Mouse (Mus musculus) bone marrow macrophage, adult 2 months (primary cell): ENCODE results near the gene Dennd5b. TPM values are rescaled to one million over a fixed set of nuclear protein-coding genes. Genes with fewer than 3 reads are reported as not detected.
A peak's percentile ranks its signal among the peaks of the same experiment; 100 is the strongest.
"Not testable (repeated sequence)": the region's sequence is repeated elsewhere in the genome, so short reads cannot be mapped to it uniquely, and the experiment has no call there.

Source experiments
- H3K27ac ChIP-seq: 2 replicates; pipeline ENCODE4 v1.5.1; 2012; ENCODE audit warnings: low read depth, low read length; ENCODE audit not compliant: insufficient read depth
- H3K4me1 ChIP-seq: 2 replicates; pipeline ENCODE4 v1.6.1; 2012; ENCODE audit warnings: low read length; ENCODE audit not compliant: control insufficient read depth, insufficient read depth
- H3K4me3 ChIP-seq: 2 replicates; pipeline ENCODE4 v1.5.1; 2012; ENCODE audit warnings: mild to moderate bottlenecking, low read length, moderate library complexity; ENCODE audit not compliant: insufficient read depth
- CTCF ChIP-seq: IDR thresholded peaks from 2 replicates; pipeline ENCODE4 v1.5.1; 2012; ENCODE audit warnings: low read depth, mild to moderate bottlenecking, low read length, moderate library complexity
- POLR2A ChIP-seq: IDR thresholded peaks from 2 replicates; pipeline ENCODE4 v1.6.1; 2012; ENCODE audit warnings: mild to moderate bottlenecking, low read depth, low read length, borderline replicate concordance
- polyA plus RNA-seq: library from polyadenylated mRNA; stranded (reverse); fragments of >200 nt; gene quantifications from 2 replicates; pipeline ENCODE4 v1.2.4, GENCODE M21; 2012; ENCODE audit not compliant: missing spikeins, insufficient read depth, insufficient read length

The Dennd5b gene
- polyA plus RNA-seq, 1 experiment: 0.19 TPM

- H3K4me1 ChIP-seq: peaks cover 3% of the 10 kb centered on the region; the same call in 1 of the 2 replicates
- H3K27ac ChIP-seq: no peak overlapping the region
- no peak overlapping the region for H3K4me3 ChIP-seq
- no peak for TF ChIP-seq POLR2A
Measured at GRCm38 (mm10) chr6:149134391-149135150, 33.1 kb upstream of the Dennd5b start.

- TF ChIP-seq CTCF (no peak), POLR2A (no peak)
- H3K4me3 ChIP-seq: no peak overlapping the region
- H3K4me1 ChIP-seq: peaks cover 3% of the 10 kb centered on the region; the same call in 1 of the 2 replicates
- peak overlapping the region; percentile 9; the same call in 1 of the 2 replicates for H3K27ac ChIP-seq
Measured at GRCm38 (mm10) chr6:149132311-149133077, 31.0 kb upstream of the Dennd5b start.

DNA sequence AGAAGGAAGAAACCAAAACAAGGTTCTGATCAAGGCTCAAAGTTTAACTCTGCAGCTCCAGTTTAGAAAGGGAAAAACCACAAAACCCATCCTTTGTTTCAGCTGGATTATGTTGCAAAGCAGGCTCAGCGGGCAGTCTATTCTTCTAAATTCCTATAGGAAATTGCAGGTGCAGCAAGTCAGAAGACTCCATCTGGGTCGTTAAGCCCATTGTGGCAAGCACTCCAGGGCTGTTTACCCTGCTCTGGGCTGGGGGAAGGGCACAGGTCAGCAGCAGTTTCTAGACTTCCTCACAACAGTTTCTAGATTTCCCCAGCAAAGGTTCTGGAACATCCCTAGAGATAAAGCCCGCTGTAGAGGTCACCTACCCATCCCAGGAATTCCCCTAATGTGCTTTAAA lies 29.6 kb upstream of the Dennd5b start:
- TF ChIP-seq CTCF (no peak), POLR2A (no peak)
- Histone ChIP-seq H3K4me1 (peaks cover 3% of the 10 kb centered on the region; the same call in 1 of the 2 replicates), H3K4me3 (no peak overlapping the region), H3K27ac (no peak overlapping the region)

DNA sequence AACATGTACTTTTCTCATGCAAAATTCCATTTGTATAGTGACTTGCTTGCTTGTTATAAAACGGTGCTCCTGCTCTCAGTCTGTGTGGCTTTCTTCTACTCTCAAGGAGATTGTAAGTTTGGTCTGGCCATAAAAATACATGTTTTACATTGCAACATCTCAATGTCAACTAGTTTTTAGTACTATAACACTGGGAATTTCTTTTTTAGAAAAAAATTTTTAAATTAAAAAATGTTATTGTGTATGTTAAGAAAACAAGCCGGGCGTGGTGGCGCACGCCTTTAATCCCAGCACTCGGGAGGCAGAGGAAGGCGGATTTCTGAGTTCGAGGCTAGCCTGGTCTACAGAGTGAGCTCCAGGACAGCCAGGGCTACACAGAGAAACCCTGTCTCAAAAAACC lies 28.4 kb upstream of the Dennd5b start, which contains the start of gene Gm10203:
Gene Gm10203, plus strand, starts transcription at position 301 of the 400 bp plus-strand sequence.
- H3K4me1 ChIP-seq, H3K27ac ChIP-seq, H3K4me3 ChIP-seq: not testable (repeated sequence)

DNA sequence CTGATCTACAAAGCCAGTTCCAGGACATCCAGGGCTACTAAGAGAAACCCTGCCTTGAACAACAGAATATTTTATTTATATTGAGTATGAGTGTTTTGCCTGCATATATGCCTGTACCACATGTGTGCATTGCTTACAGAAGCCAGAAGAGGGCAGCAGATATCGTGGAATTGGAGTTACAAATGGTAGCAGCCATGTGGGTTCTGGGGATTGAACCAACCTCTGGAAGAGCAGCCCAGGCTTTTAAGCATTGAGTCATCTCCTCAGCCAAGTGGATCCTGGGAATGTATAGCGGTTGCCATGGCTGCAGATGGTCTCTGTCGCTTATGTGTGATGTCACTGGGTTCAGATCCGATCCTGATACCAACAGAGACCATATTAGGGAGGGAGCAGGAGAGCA lies 25.2 kb upstream of the Dennd5b start:
- H3K4me1 ChIP-seq: no peaks in the 10 kb centered on the region
- H3K27ac ChIP-seq: no peak overlapping the region
- TF ChIP-seq CTCF (no peak), POLR2A (no peak)
- H3K4me3 ChIP-seq: no peak overlapping the region

DNA sequence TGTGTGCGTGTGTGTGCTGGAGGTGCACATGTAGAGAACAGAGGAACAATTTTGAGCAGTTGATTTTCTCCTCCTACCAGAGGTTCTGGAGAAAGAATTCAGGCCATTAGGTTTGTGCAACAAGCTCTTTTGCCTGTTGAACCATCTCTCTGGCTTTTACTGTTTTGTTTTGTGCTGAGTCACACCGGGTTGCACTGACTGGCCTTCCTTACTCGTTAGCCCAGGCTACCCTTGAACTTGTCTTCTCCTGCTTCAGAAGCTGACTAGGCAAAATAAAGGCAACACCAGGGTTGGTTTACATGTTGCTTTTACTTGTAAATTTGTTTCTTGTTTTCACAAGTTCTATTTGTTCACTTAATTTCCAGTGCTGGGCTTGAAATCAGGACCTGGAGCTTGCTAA lies 21.6 kb upstream of the Dennd5b start:
- no peak overlapping the region for H3K4me3 ChIP-seq
- no peak for TF ChIP-seq CTCF
- no peak for TF ChIP-seq POLR2A
- no peak overlapping the region for H3K27ac ChIP-seq
- no peaks in the 10 kb centered on the region for H3K4me1 ChIP-seq

- Histone ChIP-seq H3K27ac (no peak overlapping the region), H3K4me3 (no peak overlapping the region), H3K4me1 (no peaks in the 10 kb centered on the region)
- TF ChIP-seq POLR2A (no peak), CTCF (peak; percentile 54; the same call in 1 of the 2 replicates)
Measured at GRCm38 (mm10) chr6:149119853-149120252, 18.4 kb upstream of the Dennd5b start.

GRCm38 (mm10) chr6:149118935-149119334 lies 17.5 kb upstream of the Dennd5b start:
- TF ChIP-seq CTCF (no peak), POLR2A (no peak)
- H3K27ac ChIP-seq: no peak overlapping the region
- no peaks in the 10 kb centered on the region for H3K4me1 ChIP-seq
- H3K4me3 ChIP-seq: no peak overlapping the region

- Histone ChIP-seq H3K4me1 (no peaks in the 10 kb centered on the region), H3K27ac (no peak overlapping the region), H3K4me3 (no peak overlapping the region)
- TF ChIP-seq CTCF (no peak), POLR2A (no peak)
Measured at GRCm38 (mm10) chr6:149116992-149117391, 15.5 kb upstream of the Dennd5b start.

DNA sequence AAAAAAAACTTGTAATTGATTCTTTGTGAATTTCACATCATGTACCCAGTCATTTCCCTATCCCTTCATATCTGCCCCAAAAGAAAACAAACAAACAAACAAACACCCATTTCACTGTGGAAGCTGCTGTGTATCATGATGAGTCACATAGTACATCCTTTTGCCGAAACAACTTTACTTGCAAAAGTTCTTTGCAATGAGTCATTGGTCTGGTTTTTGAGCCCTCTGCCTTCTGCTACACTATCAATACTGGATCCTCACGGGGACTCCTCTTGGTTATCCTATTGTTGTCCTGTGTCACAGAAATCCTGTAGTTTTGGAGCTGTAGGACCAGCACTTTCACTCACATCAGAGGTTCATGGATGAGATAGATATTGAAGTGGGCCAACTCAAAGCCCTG lies 7.4 kb upstream of the Dennd5b start:
- TF ChIP-seq POLR2A: no peak
- no peak for TF ChIP-seq CTCF
- peaks cover 3% of the 10 kb centered on the region; the same call in 1 of the 2 replicates for H3K4me1 ChIP-seq
- no peak overlapping the region for H3K4me3 ChIP-seq
- no peak overlapping the region for H3K27ac ChIP-seq
